Mouse (Mus musculus) small intestine, adult 2 months (tissue): ENCODE measurements around the gene Mdm4.

Source experiments
- CTCF ChIP-seq: fragments of 200-500 bp; IDR thresholded peaks from 2 replicates; pipeline ENCODE4 v1.5.1; 2012; ENCODE audit warnings: low read depth, mild to moderate bottlenecking, control low read depth, inconsistent platforms, low read length, moderate library complexity, mixed read lengths; ENCODE audit not compliant: insufficient replicate concordance, insufficient read length; ENCODE audit errors: extremely low read depth
- POLR2A ChIP-seq: fragments of 200-500 bp; IDR thresholded peaks from 2 replicates; pipeline ENCODE4 v1.6.1; 2012; ENCODE audit warnings: low read depth, mild to moderate bottlenecking, control low read depth, inconsistent platforms, low read length, moderate library complexity

DNA sequence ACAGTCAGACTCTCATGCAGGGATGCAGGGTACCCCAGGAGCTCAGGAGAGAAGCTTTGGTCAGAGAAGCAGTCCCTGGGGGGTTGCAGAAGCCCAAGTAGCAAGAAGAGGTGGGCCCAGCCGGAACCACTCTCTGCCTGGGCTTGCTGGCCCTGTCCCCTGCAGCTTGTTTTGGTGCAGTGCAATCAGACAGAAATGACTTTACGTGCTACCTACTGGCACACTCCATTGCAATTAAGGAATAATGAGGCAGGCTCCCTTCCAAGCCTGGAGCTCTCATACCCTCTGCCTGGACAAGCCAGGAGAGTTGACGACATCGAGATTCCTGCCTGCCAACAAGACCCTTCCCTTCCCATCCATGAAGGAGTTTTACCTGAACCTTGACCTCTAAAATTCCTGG, 100.1 kb downstream of the Mdm4 start:
- no peak for TF ChIP-seq CTCF
- TF ChIP-seq POLR2A = no peak
